Mouse (Mus musculus): ENCODE measurements around the gene Nppb. TPM values are rescaled to one million over a fixed set of nuclear protein-coding genes. Genes with fewer than 3 reads are reported as not detected.

The Nppb gene
- polyA plus RNA-seq, 1 experiment from 2014 or later = not detected

DNA sequence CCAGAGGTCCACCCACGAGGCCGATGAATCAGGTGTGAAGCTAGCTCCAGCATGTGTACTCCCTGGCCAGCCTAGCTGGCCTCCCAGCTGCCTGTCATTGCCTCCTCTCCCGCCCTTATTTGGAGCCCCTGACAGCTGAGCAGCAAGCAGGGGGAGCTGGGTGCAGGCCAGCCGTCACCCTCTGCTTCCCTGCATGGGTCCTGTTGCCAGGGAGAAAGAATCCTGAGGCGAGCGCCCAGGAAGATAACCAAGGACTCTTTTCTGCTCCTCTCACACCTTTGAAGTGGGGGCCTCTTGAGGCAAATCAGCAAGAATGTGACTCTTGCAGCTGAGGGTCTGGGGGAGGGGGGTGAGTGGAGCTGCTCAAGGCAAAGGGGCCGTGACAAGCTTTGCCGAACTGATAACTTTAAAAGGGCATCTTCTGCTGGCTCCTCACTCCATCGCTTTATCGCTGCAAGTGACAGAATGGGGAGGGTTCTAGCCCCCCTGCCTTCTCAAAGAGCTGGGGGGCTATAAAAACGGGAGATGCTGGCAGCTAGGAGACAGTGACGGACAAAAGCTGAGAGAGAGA lies 14.7 kb downstream of the Nppb start, which contains the start of gene Nppa:
Nppa (plus strand) TSS at position 521 of the 571 bp plus-strand sequence.
- H3K27ac ChIP-seq (ENCODE audit: low read depth, low read length) = no peak within 1 kb of the TSS
- DNase-seq (ENCODE audit: low spot score) = peak; percentile 26
- H3K36me3 ChIP-seq (ENCODE audit: control insufficient read depth, insufficient read depth, low read length) = peaks cover 22% of the 10 kb centered on the region
- H3K4me1 ChIP-seq (ENCODE audit: control insufficient read depth, insufficient read depth, low read length) = peaks cover 3% of the 10 kb centered on the region; the same call in 1 of the 2 replicates
- ATAC-seq = peak; percentile 38; the same call in 1 of the 2 replicates
- no peaks in the 10 kb centered on the region for H3K27me3 ChIP-seq (replicated peaks; ENCODE audit: control insufficient read depth, insufficient read depth, low read length)
- H3K9ac ChIP-seq (ENCODE audit: low read length) = no peak within 1 kb of the TSS
- no peak within 1 kb of the TSS for H3K4me2 ChIP-seq (ENCODE audit: low read length)
- H3K9me3 ChIP-seq (replicated peaks; ENCODE audit: control insufficient read depth, low read length) = no peaks in the 10 kb centered on the region
- no peak within 1 kb of the TSS for H3K4me3 ChIP-seq (ENCODE audit: low read depth, low read length)
- 56% methylated on average over 12 of the region's 12 CpGs for WGBS

- H3K4me1 ChIP-seq (ENCODE audit: control insufficient read depth, insufficient read depth, low read length) = peaks cover 3% of the 10 kb centered on the region; the same call in 1 of the 2 replicates
- H3K27ac ChIP-seq (ENCODE audit: low read depth, low read length) = no peak overlapping the region
- ATAC-seq (no peak), DNase-seq (ENCODE audit: low spot score) (peak; percentile 15)
- H3K4me3 ChIP-seq (ENCODE audit: low read depth, low read length) = no peak overlapping the region
- no peak overlapping the region for H3K9ac ChIP-seq (ENCODE audit: low read length)
- H3K4me2 ChIP-seq (ENCODE audit: low read length) = no peak overlapping the region
- no peaks in the 10 kb centered on the region for H3K9me3 ChIP-seq (replicated peaks; ENCODE audit: control insufficient read depth, low read length)
- no peaks in the 10 kb centered on the region for H3K27me3 ChIP-seq (replicated peaks; ENCODE audit: control insufficient read depth, insufficient read depth, low read length)
- peaks cover 32% of the 10 kb centered on the region for H3K36me3 ChIP-seq (ENCODE audit: control insufficient read depth, insufficient read depth, low read length)
- WGBS = 83% methylated on average over 17 of the region's 17 CpGs
These were observed 15.6 kb downstream of the Nppb start for GRCm38 (mm10) chr4:148001013-148001789.

DNA sequence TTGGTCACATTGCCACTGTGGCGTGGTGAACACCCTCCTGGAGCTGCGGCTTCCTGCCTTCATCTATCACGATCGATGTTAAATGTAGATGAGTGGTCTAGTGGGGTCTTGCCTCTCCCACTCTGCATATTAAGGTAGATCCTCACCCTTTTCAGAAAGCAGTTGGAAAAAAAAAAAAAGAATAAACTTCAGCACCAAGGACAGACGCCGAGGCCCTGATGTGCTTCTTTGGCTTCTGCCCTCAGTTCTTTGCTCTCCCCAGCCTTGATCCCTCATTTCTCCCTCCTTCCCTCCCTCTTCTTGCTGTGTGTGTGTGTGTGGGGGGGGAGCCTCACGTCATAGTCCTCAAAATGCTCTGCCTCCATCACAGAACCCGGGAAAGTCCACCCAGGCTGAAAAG lies 16.3 kb downstream of the Nppb start:
- peaks cover 38% of the 10 kb centered on the region for H3K36me3 ChIP-seq (ENCODE audit: control insufficient read depth, insufficient read depth, low read length)
- no peak for DNase-seq (ENCODE audit: low spot score)
- H3K4me3 ChIP-seq (ENCODE audit: low read depth, low read length) = no peak overlapping the region
- H3K27me3 ChIP-seq (replicated peaks; ENCODE audit: control insufficient read depth, insufficient read depth, low read length) = no peaks in the 10 kb centered on the region
- ATAC-seq = no peak
- H3K9me3 ChIP-seq (replicated peaks; ENCODE audit: control insufficient read depth, low read length) = no peaks in the 10 kb centered on the region
- H3K9ac ChIP-seq (ENCODE audit: low read length) = no peak overlapping the region
- H3K27ac ChIP-seq (ENCODE audit: low read depth, low read length) = no peak overlapping the region
- H3K4me1 ChIP-seq (ENCODE audit: control insufficient read depth, insufficient read depth, low read length) = peaks cover 3% of the 10 kb centered on the region; the same call in 1 of the 2 replicates
- 48% methylated on average over 8 of the region's 8 CpGs for WGBS
- H3K4me2 ChIP-seq (ENCODE audit: low read length) = no peak overlapping the region

DNA sequence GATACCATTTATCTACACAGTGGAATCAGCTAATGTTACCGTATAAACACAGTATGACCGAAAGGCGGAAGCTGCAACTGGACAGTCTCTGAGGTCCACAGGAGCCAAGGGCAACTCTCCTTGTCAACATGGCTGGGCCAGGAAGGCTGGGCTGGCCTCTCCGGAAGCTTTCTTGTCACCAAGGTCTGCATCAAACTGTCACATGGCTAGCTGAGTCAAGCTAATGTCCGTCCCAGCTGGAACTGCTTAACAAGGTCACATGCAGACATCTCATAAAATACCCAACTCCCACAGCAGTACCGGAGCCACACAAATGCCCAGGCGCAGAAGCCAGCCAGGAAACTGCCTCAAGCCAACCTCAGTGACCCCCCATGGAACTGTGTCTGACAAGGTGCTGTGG lies 18.8 kb downstream of the Nppb start:
- no peaks in the 10 kb centered on the region for H3K9me3 ChIP-seq (replicated peaks; ENCODE audit: control insufficient read depth, low read length)
- WGBS = 93% methylated on average over 7 of the region's 7 CpGs
- no peak overlapping the region for H3K9ac ChIP-seq (ENCODE audit: low read length)
- H3K27me3 ChIP-seq (replicated peaks; ENCODE audit: control insufficient read depth, insufficient read depth, low read length) = no peaks in the 10 kb centered on the region
- no peak overlapping the region for H3K4me3 ChIP-seq (ENCODE audit: low read depth, low read length)
- H3K27ac ChIP-seq (ENCODE audit: low read depth, low read length) = no peak overlapping the region
- peaks cover 63% of the 10 kb centered on the region for H3K36me3 ChIP-seq (ENCODE audit: control insufficient read depth, insufficient read depth, low read length)
- no peak overlapping the region for H3K4me2 ChIP-seq (ENCODE audit: low read length)
- DNase-seq (ENCODE audit: low spot score) (no peak), ATAC-seq (no peak)
- H3K4me1 ChIP-seq (ENCODE audit: control insufficient read depth, insufficient read depth, low read length) = peaks cover 3% of the 10 kb centered on the region; the same call in 1 of the 2 replicates

DNA sequence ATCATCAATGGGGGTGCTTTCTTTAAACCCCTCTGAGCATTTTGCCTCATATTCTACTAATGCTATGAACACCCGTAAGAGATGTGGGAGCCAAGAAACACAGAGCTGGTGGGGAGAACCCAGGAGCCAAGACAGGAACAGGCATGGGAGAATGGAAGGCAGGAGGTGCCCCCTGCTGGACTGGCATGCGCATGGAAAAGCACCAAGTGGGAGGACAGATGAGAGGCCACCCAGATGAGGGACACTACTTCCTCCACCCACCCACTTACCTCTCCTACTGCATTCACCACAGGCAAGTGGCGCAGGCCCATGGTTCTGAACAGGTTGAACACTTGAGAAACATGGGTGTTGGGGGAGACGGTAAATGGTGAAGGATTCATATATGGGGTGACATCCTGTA lies 22.8 kb downstream of the Nppb start:
- Histone ChIP-seq H3K36me3 (ENCODE audit: control insufficient read depth, insufficient read depth, low read length) (peaks cover 98% of the 10 kb centered on the region), H3K9me3 (replicated peaks; ENCODE audit: control insufficient read depth, low read length) (no peaks in the 10 kb centered on the region), H3K9ac (ENCODE audit: low read length) (no peak overlapping the region), H3K27ac (ENCODE audit: low read depth, low read length) (no peak overlapping the region), H3K4me2 (ENCODE audit: low read length) (no peak overlapping the region), H3K27me3 (replicated peaks; ENCODE audit: control insufficient read depth, insufficient read depth, low read length) (no peaks in the 10 kb centered on the region), H3K4me3 (ENCODE audit: low read depth, low read length) (no peak overlapping the region), H3K4me1 (ENCODE audit: control insufficient read depth, insufficient read depth, low read length) (no peaks in the 10 kb centered on the region)
- DNase-seq (ENCODE audit: low spot score) (peak; percentile 27), ATAC-seq (0 out of 2 replicates have a peak, but pooled peaks have one; percentile 21)
- 76% methylated on average over 4 of the region's 4 CpGs for WGBS

GRCm38 (mm10) chr4:148009641-148010040 lies 24.1 kb downstream of the Nppb start:
- H3K4me2 ChIP-seq (ENCODE audit: low read length) = no peak overlapping the region
- DNase-seq (ENCODE audit: low spot score) = no peak
- H3K9me3 ChIP-seq (replicated peaks; ENCODE audit: control insufficient read depth, low read length) = no peaks in the 10 kb centered on the region
- H3K4me3 ChIP-seq (ENCODE audit: low read depth, low read length) = no peak overlapping the region
- H3K27me3 ChIP-seq (replicated peaks; ENCODE audit: control insufficient read depth, insufficient read depth, low read length) = no peaks in the 10 kb centered on the region
- peaks cover 100% of the 10 kb centered on the region for H3K36me3 ChIP-seq (ENCODE audit: control insufficient read depth, insufficient read depth, low read length)
- H3K4me1 ChIP-seq (ENCODE audit: control insufficient read depth, insufficient read depth, low read length) = no peaks in the 10 kb centered on the region
- no peak overlapping the region for H3K27ac ChIP-seq (ENCODE audit: low read depth, low read length)
- no peak for ATAC-seq
- WGBS = 95% methylated on average over 2 of the region's 2 CpGs
- H3K9ac ChIP-seq (ENCODE audit: low read length) = no peak overlapping the region

DNA sequence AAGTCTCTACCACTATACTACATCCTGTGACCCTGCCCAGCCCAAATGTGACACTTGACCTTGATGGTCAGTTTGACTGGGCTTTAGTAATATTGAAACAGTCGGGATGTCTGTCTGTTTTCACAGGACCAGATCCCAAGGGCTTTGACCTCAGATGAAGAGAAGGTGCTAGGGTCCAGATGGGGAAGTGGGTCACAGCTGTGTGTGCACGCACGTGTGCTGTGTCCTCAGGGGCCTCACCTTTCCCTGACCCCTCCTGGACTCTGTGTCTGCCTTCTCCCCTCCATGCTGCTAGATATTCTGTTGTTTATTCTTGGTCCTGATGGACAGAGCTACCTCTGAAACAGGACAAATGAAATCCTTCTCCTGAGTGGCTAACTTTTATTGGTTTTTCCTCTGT lies 25.7 kb downstream of the Nppb start:
- no peak for DNase-seq (ENCODE audit: low spot score)
- no peaks in the 10 kb centered on the region for H3K4me1 ChIP-seq (ENCODE audit: control insufficient read depth, insufficient read depth, low read length)
- no peaks in the 10 kb centered on the region for H3K9me3 ChIP-seq (replicated peaks; ENCODE audit: control insufficient read depth, low read length)
- no peak overlapping the region for H3K27ac ChIP-seq (ENCODE audit: low read depth, low read length)
- H3K4me2 ChIP-seq (ENCODE audit: low read length) = no peak overlapping the region
- WGBS = 92% methylated on average over 3 of the region's 3 CpGs
- H3K4me3 ChIP-seq (ENCODE audit: low read depth, low read length) = no peak overlapping the region
- no peak overlapping the region for H3K9ac ChIP-seq (ENCODE audit: low read length)
- ATAC-seq = no peak
- no peaks in the 10 kb centered on the region for H3K27me3 ChIP-seq (replicated peaks; ENCODE audit: control insufficient read depth, insufficient read depth, low read length)
- peaks cover 100% of the 10 kb centered on the region for H3K36me3 ChIP-seq (ENCODE audit: control insufficient read depth, insufficient read depth, low read length)

DNA sequence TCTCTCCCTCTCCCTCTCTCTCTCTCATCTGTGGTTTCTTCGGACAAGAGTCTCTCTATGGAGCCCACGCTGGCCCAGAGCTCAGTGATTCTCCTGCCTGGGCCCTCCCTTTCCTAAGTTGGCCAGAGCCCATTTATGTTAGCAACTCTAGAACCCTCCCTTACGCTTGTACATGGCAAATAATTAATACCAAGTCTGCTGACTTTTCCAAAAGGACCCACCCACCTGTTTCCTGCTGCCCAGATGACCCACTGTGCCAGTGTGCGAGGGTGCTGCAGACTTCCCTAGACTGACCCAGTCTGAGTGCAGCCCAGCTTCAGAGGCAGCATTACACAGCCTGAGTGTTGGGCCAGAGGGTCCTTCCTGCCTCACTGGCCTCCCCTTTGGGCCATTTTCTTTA lies 26.6 kb downstream of the Nppb start:
- no peaks in the 10 kb centered on the region for H3K4me1 ChIP-seq (ENCODE audit: control insufficient read depth, insufficient read depth, low read length)

DNA sequence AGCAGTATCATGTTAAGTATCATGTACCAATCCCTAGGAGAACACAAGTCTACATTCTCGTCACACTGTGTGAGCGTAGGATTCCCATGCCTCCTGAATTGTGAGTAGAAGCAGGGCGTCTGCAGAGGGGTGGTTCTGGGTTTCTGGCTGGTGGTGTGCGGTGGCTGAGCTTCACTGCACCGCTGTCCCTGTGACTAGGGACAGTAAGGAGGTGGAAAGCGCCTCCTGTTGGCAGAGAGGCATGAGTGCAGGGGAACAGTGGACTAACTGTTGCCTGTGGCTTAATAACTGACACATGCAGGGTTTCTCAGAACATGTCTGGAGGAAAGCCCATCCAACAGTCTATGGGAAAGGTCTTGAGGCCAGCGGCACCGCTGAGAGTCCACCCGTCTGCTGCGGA lies 29.8 kb downstream of the Nppb start:
- Histone ChIP-seq H3K4me2 (ENCODE audit: low read length) (no peak overlapping the region), H3K27ac (ENCODE audit: low read depth, low read length) (no peak overlapping the region), H3K27me3 (replicated peaks; ENCODE audit: control insufficient read depth, insufficient read depth, low read length) (no peaks in the 10 kb centered on the region), H3K4me1 (ENCODE audit: control insufficient read depth, insufficient read depth, low read length) (no peaks in the 10 kb centered on the region), H3K36me3 (ENCODE audit: control insufficient read depth, insufficient read depth, low read length) (peaks cover 100% of the 10 kb centered on the region), H3K9ac (ENCODE audit: low read length) (no peak overlapping the region), H3K4me3 (ENCODE audit: low read depth, low read length) (no peak overlapping the region), H3K9me3 (replicated peaks; ENCODE audit: control insufficient read depth, low read length) (no peaks in the 10 kb centered on the region)
- 79% methylated on average over 10 of the region's 10 CpGs for WGBS
- DNase-seq (ENCODE audit: low spot score) = no peak
- no peak for ATAC-seq

More for the DNA sequence above, 26.6 kb downstream of the Nppb start:
- Histone ChIP-seq H3K27me3 (replicated peaks; ENCODE audit: control insufficient read depth, insufficient read depth, low read length) (no peaks in the 10 kb centered on the region), H3K4me3 (ENCODE audit: low read depth, low read length) (no peak overlapping the region), H3K36me3 (ENCODE audit: control insufficient read depth, insufficient read depth, low read length) (peaks cover 100% of the 10 kb centered on the region), H3K9me3 (replicated peaks; ENCODE audit: control insufficient read depth, low read length) (no peaks in the 10 kb centered on the region), H3K9ac (ENCODE audit: low read length) (no peak overlapping the region), H3K4me2 (ENCODE audit: low read length) (no peak overlapping the region), H3K27ac (ENCODE audit: low read depth, low read length) (no peak overlapping the region)
- no peak for DNase-seq (ENCODE audit: low spot score)
- 84% methylated on average over 4 of the region's 4 CpGs for WGBS
- no peak for ATAC-seq
